Mouse (Mus musculus): ENCODE measurements at regions not wholly inside any gene's neighbourhood (a gene's known extent, or its start where the extent isn't known, plus 50 kb on each side); places are given as distances from the start of the nearest gene placed in this dataset.

- no peaks in the 10 kb centered on the region for H3K27me3 ChIP-seq (ENCODE audit: control insufficient read depth, insufficient read depth, low read depth, low read length)
- H3K27ac ChIP-seq (ENCODE audit: low read length): no peak overlapping the region
- H3K4me2 ChIP-seq (ENCODE audit: low read depth, low read length): no peak overlapping the region
- no peaks in the 10 kb centered on the region for H3K4me1 ChIP-seq (replicated peaks; ENCODE audit: control insufficient read depth, insufficient read depth, low read length)
- no peak overlapping the region for H3K9ac ChIP-seq (ENCODE audit: low read length)
- 19% methylated on average over 7 of the region's 7 CpGs for WGBS
- H3K4me3 ChIP-seq (ENCODE audit: low read length): no peak overlapping the region
- no peak for ATAC-seq (ENCODE audit: low read depth)
- no peaks in the 10 kb centered on the region for H3K9me3 ChIP-seq (ENCODE audit: control insufficient read depth, low read length)
- no peaks in the 10 kb centered on the region for H3K36me3 ChIP-seq (ENCODE audit: control insufficient read depth, insufficient read depth, low read length)
Measured at GRCm38 (mm10) chr16:23838696-23839095, 52.1 kb downstream of the Sst start.

GRCm38 (mm10) chr16:23838114-23838513, 52.6 kb downstream of the Sst start:
- no peak overlapping the region for H3K9ac ChIP-seq (ENCODE audit: low read length)
- H3K4me3 ChIP-seq (ENCODE audit: low read length): no peak overlapping the region
- no peaks in the 10 kb centered on the region for H3K27me3 ChIP-seq (ENCODE audit: control insufficient read depth, insufficient read depth, low read depth, low read length)
- no peak overlapping the region for H3K27ac ChIP-seq (ENCODE audit: low read length)
- WGBS: 53% methylated on average over 2 of the region's 2 CpGs
- no peaks in the 10 kb centered on the region for H3K36me3 ChIP-seq (ENCODE audit: control insufficient read depth, insufficient read depth, low read length)
- no peak for ATAC-seq (ENCODE audit: low read depth)
- H3K4me2 ChIP-seq (ENCODE audit: low read depth, low read length): no peak overlapping the region
- no peaks in the 10 kb centered on the region for H3K9me3 ChIP-seq (ENCODE audit: control insufficient read depth, low read length)
- H3K4me1 ChIP-seq (replicated peaks; ENCODE audit: control insufficient read depth, insufficient read depth, low read length): no peaks in the 10 kb centered on the region

GRCm38 (mm10) chr16:23834991-23835390, 55.8 kb downstream of the Sst start:
- Histone ChIP-seq H3K9me3 (ENCODE audit: control insufficient read depth, low read length) (no peaks in the 10 kb centered on the region), H3K27ac (ENCODE audit: low read length) (no peak overlapping the region), H3K4me1 (replicated peaks; ENCODE audit: control insufficient read depth, insufficient read depth, low read length) (no peaks in the 10 kb centered on the region), H3K36me3 (ENCODE audit: control insufficient read depth, insufficient read depth, low read length) (no peaks in the 10 kb centered on the region), H3K9ac (ENCODE audit: low read length) (no peak overlapping the region), H3K4me3 (ENCODE audit: low read length) (no peak overlapping the region), H3K27me3 (ENCODE audit: control insufficient read depth, insufficient read depth, low read depth, low read length) (no peaks in the 10 kb centered on the region), H3K4me2 (ENCODE audit: low read depth, low read length) (no peak overlapping the region)
- WGBS: 37% methylated on average over 4 of the region's 4 CpGs
- no peak for ATAC-seq (ENCODE audit: low read depth)

- H3K27me3 ChIP-seq (ENCODE audit: control insufficient read depth, insufficient read depth, low read depth, low read length): no peaks in the 10 kb centered on the region
- no peak overlapping the region for H3K4me3 ChIP-seq (ENCODE audit: low read length)
- peak; percentile 52; the same call in 1 of the 2 replicates for ATAC-seq (ENCODE audit: low read depth)
- no peaks in the 10 kb centered on the region for H3K4me1 ChIP-seq (replicated peaks; ENCODE audit: control insufficient read depth, insufficient read depth, low read length)
- no peaks in the 10 kb centered on the region for H3K36me3 ChIP-seq (ENCODE audit: control insufficient read depth, insufficient read depth, low read length)
- no peak overlapping the region for H3K4me2 ChIP-seq (ENCODE audit: low read depth, low read length)
- no peak overlapping the region for H3K9ac ChIP-seq (ENCODE audit: low read length)
- no peak overlapping the region for H3K27ac ChIP-seq (ENCODE audit: low read length)
- 37% methylated on average over 2 of the region's 2 CpGs for WGBS
- peaks cover 5% of the 10 kb centered on the region for H3K9me3 ChIP-seq (ENCODE audit: control insufficient read depth, low read length)
Measured at GRCm38 (mm10) chr16:23833603-23834002, 57.2 kb downstream of the Sst start.

GRCm38 (mm10) chr16:23833042-23833423, 57.7 kb downstream of the Sst start:
- H3K4me1 ChIP-seq (replicated peaks; ENCODE audit: control insufficient read depth, insufficient read depth, low read length): no peaks in the 10 kb centered on the region
- H3K9me3 ChIP-seq (ENCODE audit: control insufficient read depth, low read length): peaks cover 5% of the 10 kb centered on the region
- no peak overlapping the region for H3K4me3 ChIP-seq (ENCODE audit: low read length)
- H3K27ac ChIP-seq (ENCODE audit: low read length): no peak overlapping the region
- WGBS: 52% methylated on average over 2 of the region's 2 CpGs
- H3K36me3 ChIP-seq (ENCODE audit: control insufficient read depth, insufficient read depth, low read length): no peaks in the 10 kb centered on the region
- 0 out of 2 replicates have a peak, but pooled peaks have one; percentile 20 for ATAC-seq (ENCODE audit: low read depth)
- H3K27me3 ChIP-seq (ENCODE audit: control insufficient read depth, insufficient read depth, low read depth, low read length): no peaks in the 10 kb centered on the region
- H3K9ac ChIP-seq (ENCODE audit: low read length): no peak overlapping the region
- no peak overlapping the region for H3K4me2 ChIP-seq (ENCODE audit: low read depth, low read length)

- no peak overlapping the region for H3K4me3 ChIP-seq (ENCODE audit: low read length)
- H3K27ac ChIP-seq (ENCODE audit: low read length): no peak overlapping the region
- peaks cover 5% of the 10 kb centered on the region for H3K9me3 ChIP-seq (ENCODE audit: control insufficient read depth, low read length)
- H3K4me1 ChIP-seq (replicated peaks; ENCODE audit: control insufficient read depth, insufficient read depth, low read length): no peaks in the 10 kb centered on the region
- no peaks in the 10 kb centered on the region for H3K27me3 ChIP-seq (ENCODE audit: control insufficient read depth, insufficient read depth, low read depth, low read length)
- WGBS: 69% methylated on average over 9 of the region's 9 CpGs
- no peak overlapping the region for H3K9ac ChIP-seq (ENCODE audit: low read length)
- no peak overlapping the region for H3K4me2 ChIP-seq (ENCODE audit: low read depth, low read length)
- no peaks in the 10 kb centered on the region for H3K36me3 ChIP-seq (ENCODE audit: control insufficient read depth, insufficient read depth, low read length)
- ATAC-seq (ENCODE audit: low read depth): no peak
Measured at GRCm38 (mm10) chr16:23832393-23833041, 58.2 kb downstream of the Sst start.

- Histone ChIP-seq H3K9me3 (ENCODE audit: control insufficient read depth, low read length) (peaks cover 5% of the 10 kb centered on the region), H3K27ac (ENCODE audit: low read length) (no peak overlapping the region), H3K4me1 (replicated peaks; ENCODE audit: control insufficient read depth, insufficient read depth, low read length) (no peaks in the 10 kb centered on the region), H3K4me2 (ENCODE audit: low read depth, low read length) (no peak overlapping the region), H3K9ac (ENCODE audit: low read length) (no peak overlapping the region), H3K36me3 (ENCODE audit: control insufficient read depth, insufficient read depth, low read length) (no peaks in the 10 kb centered on the region), H3K27me3 (ENCODE audit: control insufficient read depth, insufficient read depth, low read depth, low read length) (no peaks in the 10 kb centered on the region), H3K4me3 (ENCODE audit: low read length) (no peak overlapping the region)
- ATAC-seq (ENCODE audit: low read depth): no peak
- 87% methylated on average over 5 of the region's 5 CpGs for WGBS
Measured at GRCm38 (mm10) chr16:23825662-23826061, 65.1 kb downstream of the Sst start.

GRCm38 (mm10) chr16:23785216-23785615, 105.5 kb downstream of the Sst start:
- peak; percentile 12; the same call in 1 of the 2 replicates for ATAC-seq (ENCODE audit: low read depth)
- Histone ChIP-seq H3K9me3 (ENCODE audit: control insufficient read depth, low read length) (no peaks in the 10 kb centered on the region), H3K27ac (ENCODE audit: low read length) (peak overlapping the region; percentile 9; the same call in 1 of the 2 replicates), H3K36me3 (ENCODE audit: control insufficient read depth, insufficient read depth, low read length) (no peaks in the 10 kb centered on the region), H3K4me1 (replicated peaks; ENCODE audit: control insufficient read depth, insufficient read depth, low read length) (peaks cover 6% of the 10 kb centered on the region; the same call in 1 of the 2 replicates), H3K4me3 (ENCODE audit: low read length) (no peak overlapping the region), H3K9ac (ENCODE audit: low read length) (no peak overlapping the region), H3K4me2 (ENCODE audit: low read depth, low read length) (no peak overlapping the region), H3K27me3 (ENCODE audit: control insufficient read depth, insufficient read depth, low read depth, low read length) (no peaks in the 10 kb centered on the region)
- WGBS: 83% methylated on average over 2 of the region's 2 CpGs

- 35% methylated on average over 6 of the region's 6 CpGs for WGBS
- H3K4me3 ChIP-seq (ENCODE audit: low read length): no peak overlapping the region
- H3K4me2 ChIP-seq (ENCODE audit: low read depth, low read length): no peak overlapping the region
- peak overlapping the region; percentile 48; the same call in 1 of the 2 replicates for H3K27ac ChIP-seq (ENCODE audit: low read length)
- peaks cover 6% of the 10 kb centered on the region; the same call in 1 of the 2 replicates for H3K4me1 ChIP-seq (replicated peaks; ENCODE audit: control insufficient read depth, insufficient read depth, low read length)
- no peaks in the 10 kb centered on the region for H3K27me3 ChIP-seq (ENCODE audit: control insufficient read depth, insufficient read depth, low read depth, low read length)
- no peaks in the 10 kb centered on the region for H3K36me3 ChIP-seq (ENCODE audit: control insufficient read depth, insufficient read depth, low read length)
- no peak overlapping the region for H3K9ac ChIP-seq (ENCODE audit: low read length)
- ATAC-seq (ENCODE audit: low read depth): peak; percentile 76
- no peaks in the 10 kb centered on the region for H3K9me3 ChIP-seq (ENCODE audit: control insufficient read depth, low read length)
Measured at GRCm38 (mm10) chr16:23784021-23784897, 106.5 kb downstream of the Sst start.
